Mouse (Mus musculus) kidney, adult 18-20 months (tissue): ENCODE results near the gene Irak2.
A peak's percentile ranks its signal among the peaks of the same experiment; 100 is the strongest.

ENCODE experiments used
- DNase-seq: peaks from one replicate; pipeline ENCODE4 v3.0.0; 2021

The Irak2 gene

DNA sequence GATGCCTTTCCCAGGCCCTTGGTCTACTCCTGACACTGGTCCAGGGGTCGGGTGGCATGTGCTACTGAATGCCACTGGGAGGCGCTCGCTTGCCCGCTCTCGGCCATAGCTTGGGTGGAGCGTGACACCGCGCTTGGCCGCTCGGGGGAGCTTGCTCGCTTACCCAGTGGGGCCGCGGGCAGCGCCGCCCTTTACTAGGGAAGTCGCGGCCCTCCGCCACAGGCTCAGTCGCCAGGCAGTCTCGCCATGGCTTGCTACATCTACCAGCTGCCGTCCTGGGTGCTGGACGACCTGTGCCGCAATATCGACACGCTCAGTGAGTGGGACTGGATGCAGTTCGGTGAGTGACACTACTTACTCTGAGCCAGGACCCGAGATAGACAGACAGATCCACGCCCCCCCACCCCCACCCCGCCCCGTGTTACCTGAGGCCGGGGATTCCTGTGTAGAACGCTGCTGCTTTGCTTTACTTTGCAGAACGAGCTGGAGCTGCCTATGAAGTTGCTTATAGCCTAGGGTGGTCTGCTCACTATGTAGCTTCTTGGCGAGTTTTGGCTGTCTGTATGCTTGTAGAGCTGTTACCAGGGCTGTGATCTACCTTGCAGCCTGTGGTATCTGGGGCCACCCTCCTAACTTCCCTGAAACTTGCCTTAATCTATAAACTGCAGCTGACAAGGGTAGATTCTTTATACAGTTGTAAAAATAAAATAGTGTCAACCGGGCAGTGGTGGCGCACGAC lies at the start of gene Irak2:
Irak2 (plus strand) TSS at position 166 of the 739 bp plus-strand sequence.
- peak; percentile 98 for DNase-seq

DNA sequence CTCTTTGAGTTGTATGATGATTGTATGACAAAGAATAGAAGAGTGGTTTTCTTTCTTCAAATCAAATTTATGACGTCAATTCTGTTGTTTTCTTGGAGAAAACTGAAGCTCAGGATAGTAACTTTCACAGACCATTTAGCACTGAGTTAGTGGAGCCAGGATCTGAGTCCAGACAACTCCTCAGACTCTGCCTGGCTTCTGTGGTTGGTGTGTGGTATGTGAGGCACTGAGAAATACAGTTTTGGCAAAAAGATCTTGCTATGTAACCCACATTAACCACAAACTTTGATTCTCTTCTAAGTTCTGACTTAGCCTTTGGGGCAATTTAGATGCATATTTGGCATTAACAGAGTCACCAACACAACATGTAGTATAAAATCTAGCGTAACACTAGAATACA lies 45.6 kb upstream of the Irak2 start:
- no peak for DNase-seq

DNA sequence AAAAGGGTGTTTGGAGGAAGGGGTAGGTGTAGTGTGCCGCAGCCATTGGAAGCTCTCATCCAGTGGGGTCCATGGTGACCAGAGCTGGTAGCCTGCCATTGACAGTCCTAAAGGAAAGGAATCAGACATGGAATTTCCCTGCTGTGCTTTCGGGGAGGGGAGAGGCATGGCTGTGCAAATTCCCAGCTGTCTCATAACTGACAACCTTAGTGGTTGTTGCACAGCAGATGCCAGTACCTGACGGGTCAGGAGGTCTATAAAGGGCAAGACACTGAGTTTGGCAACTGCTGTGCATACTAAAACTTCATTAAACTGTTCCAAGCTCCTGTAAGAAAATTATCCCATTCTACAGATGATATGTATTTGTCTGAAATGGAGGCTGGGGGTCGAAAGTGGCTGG lies 40.3 kb upstream of the Irak2 start:
- no peak for DNase-seq

DNA sequence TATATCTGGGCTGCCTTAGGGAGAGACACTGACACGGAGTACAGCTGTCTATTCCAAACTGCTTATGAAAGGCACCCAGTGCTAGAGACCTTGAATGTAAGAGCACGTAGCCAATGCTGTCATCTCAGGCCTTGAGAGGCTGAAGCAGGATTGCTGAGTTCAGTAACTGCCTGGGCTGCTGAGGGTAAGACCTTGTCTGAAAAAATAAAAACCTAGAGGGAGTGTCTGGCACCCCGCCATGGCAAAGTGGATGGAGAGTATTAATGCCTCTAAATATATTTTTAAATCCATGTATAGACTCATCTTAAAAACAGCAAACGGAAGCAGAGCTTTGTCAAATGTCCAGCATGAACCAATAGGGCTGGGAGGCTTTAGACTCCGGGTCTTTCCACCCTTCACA lies 38.4 kb upstream of the Irak2 start:
- DNase-seq: no peak

DNA sequence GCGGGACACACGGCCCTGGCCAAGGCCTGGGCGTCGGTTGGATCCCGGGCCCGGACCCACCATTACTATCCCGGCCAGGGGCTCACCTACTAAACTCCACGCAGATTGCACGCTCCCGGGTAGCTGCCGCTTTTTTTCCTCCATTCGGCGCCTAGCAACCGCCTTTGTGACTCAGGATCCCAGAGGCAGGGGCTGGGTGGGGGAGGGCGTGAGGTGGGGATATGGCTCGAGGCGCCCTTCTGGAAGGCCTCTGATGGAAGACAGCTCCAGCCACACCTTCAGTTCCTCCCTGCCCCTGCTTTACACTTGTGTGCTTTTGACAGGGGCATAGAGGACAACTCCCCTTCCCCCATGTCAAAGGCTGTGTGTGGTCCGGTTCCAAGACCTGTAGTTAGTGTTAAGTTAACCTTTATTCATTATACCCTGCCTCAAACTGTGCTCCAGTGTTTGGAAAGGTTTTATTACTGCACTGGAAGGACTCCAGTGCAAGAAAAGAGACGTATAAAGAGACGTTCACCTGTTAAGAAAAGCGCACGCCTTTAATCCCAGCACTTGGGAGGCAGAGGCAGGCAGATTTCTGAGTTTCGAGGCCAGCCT lies 37.6 kb upstream of the Irak2 start, which contains the start of gene Fancd2os:
Fancd2os (minus strand) TSS at position 173 of the 597 bp plus-strand sequence.
- DNase-seq: no peak

DNA sequence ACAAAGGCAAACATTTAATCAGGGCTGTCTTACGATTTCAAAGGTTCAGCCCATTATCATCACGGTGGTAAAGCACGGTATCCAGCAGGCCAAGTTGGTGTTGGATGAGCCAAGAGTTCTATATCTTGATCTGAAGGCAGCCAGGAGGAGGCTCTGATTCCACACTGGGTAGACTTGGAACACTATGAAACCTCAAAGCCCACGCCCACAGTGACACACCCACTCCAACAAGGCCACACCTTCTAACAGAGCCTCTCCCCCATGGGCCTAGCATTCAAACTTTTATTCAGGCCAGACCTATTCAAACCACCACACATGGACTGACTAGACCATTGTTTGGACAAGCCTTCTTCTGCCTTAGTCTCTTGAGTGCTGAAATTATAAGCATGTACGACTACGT lies 35.4 kb upstream of the Irak2 start:
- no peak for DNase-seq

DNA sequence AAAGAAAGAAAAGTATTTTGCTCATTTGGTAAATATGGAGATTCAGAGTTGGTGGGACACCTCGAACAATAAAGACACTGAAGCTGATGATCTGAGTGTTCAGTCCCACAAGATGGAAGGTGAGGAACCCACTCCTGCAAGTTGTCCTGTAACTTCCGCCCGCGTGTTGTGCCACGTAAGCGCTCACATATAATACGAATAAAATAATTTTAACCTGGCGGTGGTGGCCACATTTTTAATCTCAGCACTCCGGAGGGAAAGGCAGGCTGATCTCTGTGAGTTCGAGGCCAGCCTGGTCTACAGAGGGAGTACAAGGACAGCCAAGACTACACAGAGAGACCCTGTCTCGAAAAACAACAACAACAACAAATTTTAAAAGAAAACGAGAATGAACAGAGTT lies 34.3 kb upstream of the Irak2 start:
- DNase-seq: no peak

DNA sequence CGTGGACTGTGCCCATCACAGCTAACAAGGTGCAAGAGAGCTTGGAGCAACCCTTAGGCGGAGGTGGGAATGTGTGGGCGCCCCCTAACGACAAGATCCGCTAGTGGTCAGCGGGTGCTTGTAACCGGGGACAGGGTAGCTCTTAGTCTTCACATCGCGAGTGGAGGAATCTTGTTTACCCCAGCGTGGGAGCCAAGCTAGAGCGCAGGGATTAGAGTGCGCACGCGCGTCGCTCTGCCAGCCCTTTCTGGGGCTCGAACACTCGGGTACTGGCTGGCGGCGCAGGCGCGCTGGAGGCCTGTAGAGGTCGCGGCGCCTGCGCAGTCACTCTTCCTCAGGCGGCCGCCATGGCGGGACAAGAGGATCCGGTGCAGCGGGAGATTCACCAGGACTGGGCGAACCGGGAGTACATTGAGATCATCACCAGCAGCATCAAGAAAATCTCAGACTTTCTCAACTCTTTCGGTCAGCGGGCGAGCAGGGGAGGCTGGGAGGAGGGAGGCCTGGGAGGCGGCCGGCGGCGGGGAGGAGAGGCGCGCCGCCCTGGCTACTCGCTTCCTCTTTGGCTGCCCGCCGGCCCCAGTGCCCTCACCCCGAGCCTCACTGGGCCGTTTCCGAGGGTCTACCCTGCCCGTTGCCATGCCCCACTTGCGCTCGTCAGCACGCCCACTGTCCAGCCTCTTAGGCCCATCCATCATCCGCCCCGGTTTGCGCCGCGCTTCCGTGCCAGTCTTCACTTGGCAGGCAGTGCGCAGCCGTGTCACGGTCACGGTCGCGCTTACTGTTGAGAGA lies 33.6 kb upstream of the Irak2 start, which contains the start of gene Brk1:
Brk1 (plus strand) TSS at position 341 of the 792 bp plus-strand sequence.
- DNase-seq: peak; percentile 91

DNA sequence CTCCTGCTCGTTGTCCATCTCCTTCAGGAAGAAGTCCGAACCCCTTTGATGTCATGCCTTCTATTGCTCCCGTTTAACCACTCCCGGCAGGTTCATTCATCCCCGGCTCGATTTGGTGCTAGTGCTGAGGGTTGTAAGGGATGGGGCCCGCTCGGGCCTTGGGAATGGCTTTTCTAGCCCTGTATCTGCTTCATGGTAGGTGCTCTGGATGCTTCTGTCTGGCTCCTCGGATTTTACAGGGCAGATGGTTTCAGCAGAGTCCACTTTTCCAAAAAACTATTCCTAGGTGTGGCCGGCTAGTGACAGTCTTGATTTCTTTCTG lies 33.1 kb upstream of the Irak2 start:
- no peak for DNase-seq

DNA sequence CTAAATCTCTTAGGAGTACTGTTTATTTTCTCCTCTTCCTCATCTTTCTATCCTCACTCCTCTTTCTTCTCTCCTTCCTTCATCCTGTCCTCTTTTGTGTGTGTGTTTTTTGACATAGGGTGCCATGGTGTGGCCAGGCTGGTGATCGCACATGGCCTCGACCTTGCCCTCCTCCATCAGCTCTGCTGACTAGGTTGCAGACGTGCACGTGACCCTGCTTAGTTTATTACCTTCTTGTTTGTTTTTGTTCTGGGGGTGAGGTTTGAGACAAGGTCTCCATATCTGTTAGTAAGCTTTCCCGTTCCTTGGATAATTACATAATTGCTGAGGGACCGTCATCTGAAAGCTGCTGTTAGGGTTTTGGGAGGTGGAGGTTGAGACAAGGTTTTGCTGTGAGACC lies 29.4 kb upstream of the Irak2 start:
- DNase-seq: no peak

DNA sequence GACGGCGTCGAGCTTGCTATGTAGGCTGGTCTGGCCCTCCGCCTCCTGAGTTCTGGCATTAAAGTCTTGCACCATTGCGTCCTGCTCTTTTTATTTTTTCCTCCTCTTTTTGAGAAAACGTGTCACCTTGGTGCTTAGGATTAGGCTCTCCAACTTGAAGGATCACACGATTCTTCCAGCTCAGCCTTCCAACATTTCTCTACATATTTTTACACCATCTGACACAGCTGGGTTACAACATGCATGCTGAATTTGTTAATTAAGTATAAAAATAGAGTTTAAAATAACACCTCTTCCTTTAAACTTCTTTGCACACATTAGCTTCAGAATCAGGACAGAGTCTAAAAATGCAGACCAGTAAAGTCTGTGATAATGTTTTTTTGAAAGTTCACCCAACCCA lies 29.0 kb upstream of the Irak2 start:
- DNase-seq: no peak

DNA sequence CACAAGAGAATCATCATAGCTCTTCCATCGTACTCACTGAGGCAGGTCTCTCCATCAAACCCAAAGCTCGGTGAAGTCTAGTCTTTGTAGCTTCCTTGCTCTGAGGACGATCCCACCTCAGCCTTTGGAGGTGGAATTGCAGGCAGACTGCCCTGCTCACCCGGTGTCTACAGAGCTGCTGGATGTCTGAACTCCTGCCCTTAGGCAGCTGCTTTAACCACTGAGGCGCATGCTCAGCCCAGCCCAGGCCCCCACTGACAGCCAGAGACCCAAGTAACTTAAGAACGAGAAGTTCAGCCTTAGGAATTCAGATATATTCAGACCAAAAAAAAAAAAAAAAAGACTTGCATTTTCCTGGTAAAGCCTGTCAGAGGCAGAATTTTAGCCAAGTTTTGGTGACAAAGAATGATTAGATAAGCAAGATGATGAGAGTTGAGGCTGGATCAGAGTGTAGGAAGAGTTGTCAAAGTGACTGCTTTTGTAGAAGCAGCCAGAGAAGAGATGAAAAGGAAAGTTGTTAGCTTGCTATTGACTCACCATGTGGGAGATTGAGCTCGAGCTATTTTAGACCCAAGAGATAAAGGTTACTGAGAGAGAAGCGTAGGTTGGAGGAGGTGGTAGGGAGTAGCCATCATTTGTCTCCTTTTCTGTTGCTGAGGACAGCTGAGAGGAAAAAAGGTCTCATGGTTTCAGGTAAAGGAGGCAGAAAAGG lies 25.9 kb upstream of the Irak2 start:
- DNase-seq: no peak

DNA sequence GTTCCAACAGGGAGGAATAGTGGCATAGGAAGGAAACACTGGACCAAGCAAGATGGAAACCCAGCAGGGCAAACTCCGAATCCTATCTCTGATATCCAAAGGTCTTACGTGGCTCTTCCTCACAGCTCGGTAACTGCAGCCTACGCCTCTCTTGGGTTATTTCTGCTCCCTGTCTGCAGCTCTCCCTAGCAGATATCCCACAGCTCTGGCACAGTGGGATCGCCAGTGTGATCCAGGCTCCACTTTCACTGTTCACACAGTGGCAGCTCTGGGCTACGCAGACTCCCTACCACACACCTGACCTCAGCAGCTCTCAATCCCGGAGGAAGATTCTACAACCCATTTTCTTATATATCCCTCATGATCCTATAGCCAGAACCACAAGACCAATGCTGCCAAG lies 24.1 kb upstream of the Irak2 start:
- no peak for DNase-seq

DNA sequence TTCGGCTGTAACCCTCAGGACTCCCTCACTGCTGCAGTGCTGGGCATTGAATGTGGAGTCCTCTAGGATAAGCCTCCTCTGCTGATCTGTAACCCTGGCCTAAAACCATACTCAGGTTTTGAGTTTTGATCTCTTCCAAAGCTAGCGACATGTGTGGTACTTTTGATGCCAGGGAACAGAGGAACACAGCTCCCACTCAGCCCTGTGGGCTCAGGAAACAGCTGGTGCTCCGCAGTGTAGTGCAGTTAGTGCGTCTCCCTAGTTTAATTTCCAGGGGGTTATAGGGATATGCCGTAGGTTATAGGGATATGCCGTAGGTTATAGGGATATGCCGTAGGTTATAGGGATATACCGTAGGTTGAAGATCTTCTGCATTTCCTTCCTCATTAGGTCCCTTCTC lies 23.3 kb upstream of the Irak2 start:
- DNase-seq: no peak

DNA sequence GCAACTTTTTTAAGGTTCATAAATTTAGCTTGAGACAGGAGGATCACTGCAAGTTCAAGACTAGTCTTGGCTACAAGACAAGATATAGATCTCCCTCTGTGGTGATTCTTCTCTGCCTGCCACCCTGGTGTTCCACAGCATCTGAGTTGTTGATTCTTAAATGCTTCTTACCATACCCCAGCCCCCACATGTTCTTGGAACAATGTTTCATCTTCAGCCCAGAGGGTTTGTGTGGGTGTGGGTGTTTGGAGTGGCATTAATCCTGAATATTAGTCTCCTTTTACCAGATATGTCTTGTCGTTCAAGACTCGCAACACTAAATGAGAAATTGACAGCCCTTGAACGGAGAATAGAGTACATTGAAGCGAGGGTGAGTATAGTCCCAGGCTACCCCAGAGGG lies 22.8 kb upstream of the Irak2 start:
- DNase-seq: no peak

DNA sequence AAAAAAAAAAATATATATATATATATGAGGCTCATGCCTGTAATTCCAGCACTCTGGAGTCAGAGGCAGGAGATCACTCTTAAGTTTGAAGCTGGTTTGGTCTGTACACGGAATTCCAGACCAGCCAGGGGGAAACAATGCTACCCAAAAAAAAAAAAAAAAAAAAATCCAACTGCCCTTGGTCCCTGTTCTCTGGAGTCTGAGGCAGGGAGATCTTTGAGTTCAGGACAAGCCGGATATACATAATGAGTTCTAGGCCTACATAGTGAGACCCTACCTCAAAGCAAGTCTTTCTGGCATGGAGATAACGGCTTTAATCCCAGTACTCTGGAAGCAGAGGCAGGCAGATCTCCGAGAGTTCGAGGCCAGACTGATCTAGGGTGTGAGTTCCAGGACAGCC lies 14.9 kb upstream of the Irak2 start:
- DNase-seq: no peak

DNA sequence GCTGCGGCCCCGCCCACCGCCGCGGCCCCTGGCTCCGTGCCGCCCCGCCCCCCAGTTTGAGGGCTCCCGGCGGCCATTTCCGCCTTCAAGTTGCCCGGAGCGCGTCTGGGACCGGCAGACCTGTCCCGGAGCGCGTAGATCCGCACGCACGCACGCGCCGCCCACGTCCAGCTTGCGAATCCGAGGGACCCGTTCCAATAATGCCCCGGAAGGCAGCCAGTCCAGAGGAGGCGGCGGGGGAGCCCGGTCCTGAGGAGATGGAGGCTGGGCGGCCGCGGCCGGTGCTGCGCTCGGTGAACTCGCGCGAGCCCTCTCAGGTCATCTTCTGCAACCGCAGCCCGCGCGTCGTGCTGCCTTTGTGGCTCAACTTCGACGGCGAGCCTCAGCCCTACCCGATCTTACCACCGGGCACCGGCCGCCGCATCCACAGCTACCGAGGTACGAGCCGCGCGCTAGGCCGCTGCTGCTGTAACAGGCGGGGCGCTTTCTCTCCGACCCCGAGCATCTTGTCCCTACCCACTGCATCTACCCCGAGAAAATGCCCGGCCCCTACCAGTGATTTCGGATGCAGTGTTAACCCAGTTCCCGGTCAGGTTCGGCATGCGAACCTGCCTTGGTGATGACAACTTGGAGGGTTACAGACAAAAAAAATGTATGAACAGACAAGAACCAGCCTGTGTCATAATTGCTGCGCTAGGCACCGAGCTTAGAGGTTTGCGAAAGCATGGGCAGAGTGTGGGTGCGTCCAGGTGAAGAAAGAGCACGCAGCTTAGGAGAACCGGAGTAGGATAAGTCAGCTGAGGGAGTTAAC lies 14.1 kb upstream of the Irak2 start, which contains the start of gene Vhl:
Vhl (plus strand) TSS at position 19 of the 811 bp plus-strand sequence.
- DNase-seq: peak; percentile 90

DNA sequence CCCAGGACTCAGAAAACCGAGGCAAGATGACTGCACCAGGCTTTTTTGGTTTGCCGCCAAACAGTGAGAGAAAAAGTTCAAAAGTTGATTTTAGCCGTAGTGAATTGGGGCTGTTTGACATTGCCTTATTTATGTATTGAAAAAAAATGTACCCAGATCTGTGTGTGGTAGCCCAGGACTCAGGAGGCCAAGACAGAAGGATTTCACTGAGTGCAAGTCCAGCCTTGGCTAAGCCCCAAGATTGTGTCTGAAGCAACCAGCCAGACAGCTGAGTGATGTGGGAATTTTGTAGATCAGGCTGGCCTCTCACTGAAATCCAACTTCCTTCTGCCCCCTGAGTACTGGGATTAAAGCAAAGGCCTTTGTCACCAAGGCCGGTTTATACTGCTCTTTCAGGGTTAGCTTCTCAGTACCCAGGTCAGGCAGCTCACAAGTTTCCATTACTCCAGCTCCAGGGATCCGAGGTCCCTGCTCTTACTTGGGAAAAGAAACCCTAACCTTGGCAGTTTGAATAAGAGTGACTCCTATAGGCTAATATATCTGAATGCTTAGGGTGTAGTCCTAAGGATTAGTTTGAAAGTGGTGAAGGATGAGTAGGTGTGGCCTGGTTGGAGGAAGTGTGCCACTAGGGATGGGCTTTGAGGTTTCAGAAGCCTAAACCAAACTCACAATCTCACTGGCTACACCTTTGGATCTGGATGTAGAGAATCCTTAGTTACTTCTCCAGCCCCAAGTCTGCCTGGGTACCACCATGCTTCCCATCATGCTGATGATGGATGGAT lies 13.1 kb upstream of the Irak2 start:
- peak; percentile 19 for DNase-seq

DNA sequence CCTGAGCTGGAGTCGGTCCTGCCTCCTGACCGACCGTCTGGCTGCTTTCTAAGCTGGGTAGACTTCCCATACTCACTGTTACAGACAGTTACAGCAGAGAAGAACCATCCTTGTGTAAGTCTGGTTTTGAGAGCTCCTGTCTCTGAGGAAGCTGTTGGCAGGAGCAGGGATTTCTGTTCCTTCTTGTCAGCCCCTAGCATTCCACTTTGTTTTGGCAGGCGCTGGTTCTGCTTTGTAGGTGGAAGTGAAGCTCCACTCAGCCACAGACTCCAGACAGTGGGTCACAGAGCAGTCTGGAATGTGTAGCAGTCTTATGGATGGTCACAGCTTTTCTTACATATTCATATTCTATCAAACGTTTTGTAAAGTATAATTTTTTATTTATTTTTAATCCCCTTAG lies 7.9 kb upstream of the Irak2 start:
- no peak for DNase-seq

DNA sequence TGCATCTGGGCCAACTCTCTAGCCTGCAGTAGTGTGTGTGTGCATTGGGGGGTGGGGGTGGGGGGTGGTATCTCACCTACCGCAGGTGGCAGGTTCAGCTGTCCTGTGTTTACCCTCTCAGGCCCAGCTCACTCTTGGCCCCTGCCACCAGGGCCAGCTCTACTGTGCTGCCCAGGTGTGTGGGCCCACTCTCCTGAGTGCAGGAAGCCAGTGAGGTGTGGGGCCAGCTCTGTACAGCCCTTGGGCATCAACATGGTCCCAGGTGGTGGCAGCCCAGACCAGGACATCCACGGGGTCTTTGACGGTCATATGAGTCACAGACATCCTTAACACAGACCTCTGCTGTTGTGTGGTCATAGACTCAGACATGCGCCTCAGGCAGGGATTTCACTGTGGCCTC lies 5.4 kb upstream of the Irak2 start:
- no peak for DNase-seq

DNA sequence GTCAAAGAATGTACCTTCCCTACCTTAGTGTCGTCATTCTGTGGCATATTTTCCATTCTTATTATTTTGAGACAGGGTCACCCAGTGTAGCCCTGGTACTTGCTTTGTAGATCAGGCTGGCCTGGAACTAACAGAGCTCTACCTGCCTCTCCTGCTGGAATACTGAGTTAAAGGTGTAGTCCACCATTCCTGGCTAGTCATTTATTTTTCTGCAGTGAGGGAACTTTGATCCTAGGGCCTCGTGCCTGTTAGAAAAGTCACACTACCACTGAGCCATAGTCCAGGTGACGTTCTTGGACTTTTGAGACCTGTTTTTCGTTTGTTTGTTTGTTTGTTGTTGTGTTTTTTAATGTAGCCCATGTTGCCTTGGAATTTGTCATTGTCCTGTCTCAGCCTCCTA lies 934 bp downstream of the Irak2 start:
- peak; percentile 44 for DNase-seq

DNA sequence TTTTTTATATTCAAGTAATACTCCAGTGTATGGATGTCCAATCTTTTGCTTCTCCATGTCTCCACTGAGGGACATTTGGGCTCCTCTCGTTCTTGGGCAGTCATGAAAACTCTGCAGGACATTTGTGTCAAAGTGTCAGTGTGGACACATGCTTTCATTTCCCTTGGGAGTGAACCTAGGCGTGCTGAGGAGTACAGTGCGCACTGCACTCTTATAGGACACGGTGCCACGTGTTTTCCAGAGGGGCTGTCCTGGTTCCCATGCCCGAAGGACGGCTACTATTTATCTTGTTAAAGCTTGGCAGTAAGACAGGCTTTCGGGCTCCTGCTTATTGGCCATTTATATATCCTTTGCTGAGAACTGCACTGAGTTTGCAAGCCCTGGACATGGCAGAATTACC lies 4.3 kb downstream of the Irak2 start:
- DNase-seq: no peak
